Mouse (Mus musculus): ENCODE measurements at regions not wholly inside any gene's neighbourhood (a gene's known extent, or its start where the extent isn't known, plus 50 kb on each side); places are given as distances from the start of the nearest gene placed in this dataset.

DNA sequence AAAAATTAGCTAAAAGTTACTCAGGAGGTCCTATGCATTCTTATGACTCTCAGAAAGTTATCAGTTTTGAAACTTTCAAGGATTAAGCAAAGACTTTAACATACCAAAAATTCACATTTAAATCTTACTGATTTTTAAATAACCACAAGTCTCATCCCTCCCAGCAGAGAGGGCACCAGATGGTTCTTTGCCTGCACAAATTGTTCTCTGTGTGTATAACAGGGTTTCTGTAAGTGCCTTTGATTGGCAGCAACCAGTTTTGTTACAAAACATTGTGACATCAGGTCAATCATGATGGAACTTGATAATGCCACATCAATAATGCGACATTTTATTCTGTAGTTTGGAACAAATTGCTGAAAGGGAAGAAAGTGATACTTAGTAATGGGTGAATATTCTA lies 72.4 kb upstream of the Mei4 start:
- Histone ChIP-seq H3K9ac (ENCODE audit: low read length) (no peak overlapping the region), H3K27me3 (replicated peaks; ENCODE audit: control insufficient read depth, insufficient read depth, low read length) (no peaks in the 10 kb centered on the region), H3K27ac (ENCODE audit: low read depth, low read length) (no peak overlapping the region), H3K4me3 (ENCODE audit: low read depth, low read length) (no peak overlapping the region), H3K36me3 (ENCODE audit: control insufficient read depth, insufficient read depth, low read length) (no peaks in the 10 kb centered on the region), H3K4me1 (ENCODE audit: control insufficient read depth, insufficient read depth, low read length) (no peaks in the 10 kb centered on the region), H3K4me2 (ENCODE audit: low read length) (no peak overlapping the region), H3K9me3 (replicated peaks; ENCODE audit: control insufficient read depth, low read length) (no peaks in the 10 kb centered on the region)
- DNase-seq (ENCODE audit: low spot score) (peak; percentile 0), ATAC-seq (no peak)
- 80% methylated on average over 1 of the region's 1 CpGs for WGBS
